Comparison of ENCODE assay signal across 26 mouse cellular contexts in the genomic region with DNA sequence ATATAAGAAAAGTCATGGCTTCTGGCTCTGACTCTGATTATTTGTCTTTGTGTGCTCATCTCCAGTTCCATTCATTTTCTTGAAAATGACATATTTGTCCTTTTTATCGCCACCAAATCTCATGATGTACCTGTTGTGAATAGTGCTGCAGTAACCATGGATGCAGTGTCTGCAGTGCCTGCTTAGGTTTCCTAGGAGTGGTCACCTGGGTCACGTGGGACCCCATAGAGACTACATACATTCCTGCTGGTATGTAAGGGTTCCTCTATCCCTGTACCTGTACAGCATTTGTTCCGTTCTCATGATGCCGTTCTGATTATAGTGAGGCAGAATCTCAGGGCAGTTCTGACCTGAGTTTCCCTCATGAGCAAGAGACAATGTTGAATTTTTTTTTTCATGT. TPM values are rescaled to one million over a fixed set of nuclear protein-coding genes. Genes with fewer than 3 reads are reported as not detected.
"Had no signal": no experiment of that assay in that cellular context is flagged by ENCODE, and none has a peak within 500 bp of the region (broad histone marks: within the 10 kb centered on the region; RNA-seq: fewer than 3 reads in every experiment).

No protein-coding gene starts in this region.

- DNase-seq: gastrocnemius, postnatal 14 days; gastrocnemius, postnatal 36 days; heart, adult 11 months; heart, adult 2 months; heart, postnatal 10 days; heart, postnatal 4 days; kidney, adult 11 months; kidney, adult 2 months; kidney, adult 9 months; kidney, postnatal 14 days; kidney, postnatal 4 days; liver; liver, embryonic 13.5 days had no signal

- H3K36me3 ChIP-seq: hindbrain, embryonic 15.5 days; kidney, embryonic 15.5 days; limb, embryonic 10.5 days; liver, embryonic 13.5 days; liver, embryonic 15.5 days had no signal

- H3K27ac ChIP-seq: heart, adult 2 months; heart, embryonic 10.5 days; hindbrain, embryonic 13.5 days; hindbrain, embryonic 15.5 days; hindbrain, postnatal 0 days; kidney, embryonic 15.5 days; kidney, postnatal 0 days; layer of hippocampus, adult 2 months; left cerebral cortex, adult 2 months; limb, embryonic 10.5 days; limb, embryonic 12.5 days; liver, embryonic 13.5 days; liver, embryonic 15.5 days had no signal

- H3K4me3 ChIP-seq: heart, adult 2 months; heart, embryonic 10.5 days; heart, embryonic 12.5 days; hindbrain, embryonic 13.5 days; hindbrain, embryonic 15.5 days; kidney, embryonic 15.5 days; layer of hippocampus, adult 2 months; left cerebral cortex, adult 2 months; limb, embryonic 10.5 days; limb, embryonic 12.5 days; liver, embryonic 13.5 days; liver, embryonic 15.5 days had no signal

- H3K27me3 ChIP-seq: heart, embryonic 12.5 days; hindbrain, embryonic 13.5 days; hindbrain, embryonic 15.5 days; kidney, embryonic 15.5 days; limb, embryonic 12.5 days; liver, embryonic 13.5 days; liver, embryonic 15.5 days had no signal

- H3K9me3 ChIP-seq: heart, embryonic 10.5 days; heart, embryonic 12.5 days; hindbrain, embryonic 13.5 days; hindbrain, embryonic 15.5 days; kidney, embryonic 15.5 days; limb, embryonic 10.5 days; limb, embryonic 12.5 days; liver, embryonic 13.5 days; liver, embryonic 15.5 days had no signal

- H3K4me1 ChIP-seq: heart, embryonic 10.5 days; heart, embryonic 12.5 days; hindbrain, embryonic 13.5 days; hindbrain, embryonic 15.5 days; kidney, embryonic 15.5 days; limb, embryonic 10.5 days; limb, embryonic 12.5 days; liver, embryonic 13.5 days; liver, embryonic 15.5 days had no signal

RNA-seq across cellular contexts. Expression of a gene that starts 36.1 kb away (rescaled TPM):
- polyA plus RNA-seq: gonadal fat pad, adult 2 months had no signal
